Mouse (Mus musculus) limb, embryonic 12.5 days (tissue): ENCODE measurements around the gene Zbtb7b. TPM values are rescaled to one million over a fixed set of nuclear protein-coding genes. Genes with fewer than 3 reads are reported as not detected.

Experiments used
- ATAC-seq: fragments of 200-750 bp; cut with Nextera tagmentation; 2 replicates; pipeline ENCODE4 v1.8.0; 2017; ENCODE audit warnings: low read depth, moderate TSS enrichment; ENCODE audit not compliant: insufficient number of reproducible peaks, insufficient read depth, low FRiP score, low TSS enrichment
- H3K27ac ChIP-seq: fragments of 300-500 bp; sonication (generic); 2 replicates; pipeline ENCODE4 v1.5.1; 2016; ENCODE audit warnings: mild to moderate bottlenecking, moderate library complexity
- H3K27me3 ChIP-seq: fragments of 300-500 bp; sonication (generic); 2 replicates; pipeline ENCODE4 v1.6.1; 2016; ENCODE audit warnings: mild to moderate bottlenecking, moderate library complexity
- H3K36me3 ChIP-seq: fragments of 300-500 bp; sonication (generic); 2 replicates; pipeline ENCODE4 v1.6.1; 2016; ENCODE audit warnings: mild to moderate bottlenecking, moderate library complexity
- H3K4me1 ChIP-seq: fragments of 300-500 bp; sonication (generic); replicated peaks from 2 replicates; pipeline ENCODE4 v1.6.1; 2016
- H3K4me2 ChIP-seq: fragments of 300-500 bp; sonication (generic); 2 replicates; pipeline ENCODE4 v1.6.1; 2016; ENCODE audit warnings: mild to moderate bottlenecking, moderate library complexity
- H3K4me3 ChIP-seq: fragments of 300-500 bp; sonication (generic); replicated peaks from 2 replicates; pipeline ENCODE4 v1.5.1; 2016; ENCODE audit warnings: mild to moderate bottlenecking
- H3K9ac ChIP-seq: fragments of 300-500 bp; sonication (generic); replicated peaks from 2 replicates; pipeline ENCODE4 v1.6.1; 2016; ENCODE audit warnings: mild to moderate bottlenecking, moderate library complexity
- H3K9me3 ChIP-seq: fragments of 300-500 bp; sonication (generic); 2 replicates; pipeline ENCODE4 v1.6.1; 2016; ENCODE audit warnings: mild to moderate bottlenecking, moderate library complexity
- WGBS: fragments of 180-500 bp; shearing (Covaris S2); methylation state at CpG from one replicate; pipeline ENCODE4 v1.1.7; 2016; 5-methylcytosine and 5-hydroxymethylcytosine counted together
- polyA plus RNA-seq: library from polyadenylated mRNA; unstranded; fragments of >200 nt; fragmentation: Nextera tagmentation; extraction: Ambion mirVana; gene quantifications from 2 replicates; pipeline ENCODE4 v1.2.1, GENCODE M21; 2016

Zbtb7b gene
- polyA plus RNA-seq, 1 experiment from 2014 or later = 1.2 TPM

DNA sequence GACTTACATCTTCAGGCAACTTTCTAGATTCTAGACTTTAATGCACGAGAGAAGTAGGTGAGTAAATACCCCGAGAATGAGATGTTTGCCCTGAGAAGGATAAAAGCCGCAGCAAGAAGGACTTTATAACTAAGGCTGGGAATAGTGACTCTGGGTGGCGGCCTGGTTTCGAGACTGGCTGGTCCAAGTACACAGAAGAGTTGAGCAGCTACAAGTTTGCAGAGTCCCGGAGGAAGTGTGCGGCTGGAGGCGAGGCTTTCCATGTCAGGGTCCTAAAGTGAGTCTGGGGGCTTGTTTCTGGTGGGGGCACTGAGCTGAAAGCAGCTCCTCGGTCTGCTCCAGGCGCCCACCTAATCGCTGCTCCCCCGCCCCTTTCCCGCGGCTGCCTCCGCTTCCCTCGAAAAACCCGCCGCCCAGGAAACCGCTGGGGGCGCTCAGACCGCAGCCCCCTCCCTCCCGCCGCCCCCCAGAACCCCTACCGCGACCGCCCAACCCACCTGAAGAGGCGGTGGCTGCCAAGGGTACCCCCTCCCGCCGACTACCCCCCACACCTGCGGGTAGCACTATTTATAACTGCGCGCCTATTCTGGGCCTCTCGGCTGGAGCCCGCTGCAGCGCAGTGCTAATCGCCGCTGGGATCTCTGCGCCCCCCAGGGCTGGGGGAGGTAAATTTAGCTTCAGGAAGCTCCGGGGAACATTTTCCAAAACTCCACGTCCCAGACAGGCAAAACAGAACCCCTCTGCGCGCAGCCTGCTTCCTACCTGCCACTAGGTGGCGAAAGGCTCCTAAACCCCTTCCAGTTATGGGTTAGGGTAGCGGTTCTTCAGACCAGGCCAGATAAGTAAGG lies 1.5 kb upstream of the Zbtb7b start:
- Histone ChIP-seq H3K9me3 (no peaks in the 10 kb centered on the region), H3K4me3 (peak overlapping the region; percentile 53), H3K27me3 (peaks cover 21% of the 10 kb centered on the region), H3K27ac (peak overlapping the region; percentile 79), H3K36me3 (no peaks in the 10 kb centered on the region), H3K4me2 (peak overlapping the region; percentile 100), H3K9ac (peak overlapping the region; percentile 58), H3K4me1 (peaks cover 53% of the 10 kb centered on the region)
- 1% methylated on average over 43 of the region's 44 CpGs for WGBS
- ATAC-seq = no peak

DNA sequence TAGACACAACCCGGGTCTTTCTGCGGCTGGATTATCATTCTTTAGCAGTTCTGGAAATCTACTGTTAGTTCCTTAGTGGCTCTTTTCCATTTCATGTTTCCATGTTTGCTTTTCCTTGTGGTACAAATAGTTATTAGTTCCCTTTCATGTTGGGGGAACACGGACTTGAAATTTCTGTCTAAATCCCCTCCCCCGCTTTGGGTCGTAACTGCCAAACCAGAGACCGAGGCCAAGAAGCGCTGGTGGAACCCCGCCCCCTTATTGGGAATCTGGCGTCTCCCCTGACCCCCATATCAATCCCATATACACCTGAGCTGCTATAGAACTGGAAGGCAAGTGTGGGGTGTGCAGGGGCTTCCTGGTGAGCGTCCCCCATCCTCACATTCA lies 836 bp upstream of the Zbtb7b start:
- ATAC-seq = no peak
- Histone ChIP-seq H3K9ac (peak overlapping the region; percentile 55; the same call in 1 of the 2 replicates), H3K36me3 (no peaks in the 10 kb centered on the region), H3K27ac (peak overlapping the region; percentile 84), H3K27me3 (peaks cover 26% of the 10 kb centered on the region), H3K4me1 (peaks cover 59% of the 10 kb centered on the region), H3K4me2 (peak overlapping the region; percentile 100), H3K4me3 (peak overlapping the region; percentile 53), H3K9me3 (no peaks in the 10 kb centered on the region)
- WGBS = 2% methylated on average over 10 of the region's 10 CpGs

DNA sequence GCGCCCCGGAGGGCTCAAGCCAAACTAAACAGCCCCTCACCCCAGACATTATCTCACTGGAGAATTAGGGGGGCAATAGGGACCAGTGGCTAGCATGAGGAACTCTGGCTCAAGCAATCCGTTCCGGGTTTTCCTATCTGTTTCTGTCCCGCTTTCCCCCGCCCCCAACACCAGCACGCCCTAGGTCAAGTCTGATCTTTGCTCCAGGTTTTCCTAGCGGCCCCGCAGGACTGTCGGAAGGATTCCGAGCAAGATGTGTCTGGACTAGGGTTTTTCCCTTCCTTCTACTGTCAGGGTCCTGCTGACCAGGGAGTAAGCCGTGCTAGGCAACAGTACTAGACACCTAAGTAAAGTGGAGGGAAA lies 299 bp upstream of the Zbtb7b start:
- WGBS = under 1% methylated on average over 10 of the region's 12 CpGs
- peak overlapping the region; percentile 53 for H3K4me3 ChIP-seq
- peaks cover 26% of the 10 kb centered on the region for H3K27me3 ChIP-seq
- H3K9me3 ChIP-seq = no peaks in the 10 kb centered on the region
- peak overlapping the region; percentile 55; the same call in 1 of the 2 replicates for H3K9ac ChIP-seq
- no peaks in the 10 kb centered on the region for H3K36me3 ChIP-seq
- H3K4me2 ChIP-seq = peak overlapping the region; percentile 100
- peak overlapping the region; percentile 84 for H3K27ac ChIP-seq
- ATAC-seq = peak; percentile 16; the same call in 1 of the 2 replicates
- peaks cover 62% of the 10 kb centered on the region for H3K4me1 ChIP-seq

DNA sequence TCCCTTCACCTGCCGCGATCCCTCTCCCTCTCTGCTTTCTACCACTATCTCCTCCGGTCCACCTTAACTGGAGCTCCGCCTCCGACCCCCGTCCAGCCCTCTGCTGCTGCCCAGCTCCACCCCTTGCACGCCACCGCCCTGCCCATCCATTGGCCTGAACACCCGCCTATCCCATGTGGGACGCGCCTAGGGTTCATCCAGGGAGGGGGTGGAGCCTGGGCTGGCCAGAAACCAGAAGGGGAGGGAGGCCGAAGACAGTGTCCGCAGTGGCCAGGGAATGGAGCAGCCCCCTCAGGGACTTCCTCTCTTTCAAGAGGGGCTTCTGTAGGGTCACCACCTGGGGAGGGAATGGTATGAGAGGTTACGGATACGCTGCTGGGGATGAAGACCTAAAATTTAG lies 971 bp downstream of the Zbtb7b start:
- Histone ChIP-seq H3K27ac (peak overlapping the region; percentile 84), H3K4me2 (peak overlapping the region; percentile 100), H3K9me3 (no peaks in the 10 kb centered on the region), H3K27me3 (peaks cover 26% of the 10 kb centered on the region), H3K4me1 (peaks cover 62% of the 10 kb centered on the region), H3K9ac (peak overlapping the region; percentile 55), H3K4me3 (peak overlapping the region; percentile 53), H3K36me3 (no peaks in the 10 kb centered on the region)
- 1% methylated on average over 15 of the region's 15 CpGs for WGBS
- ATAC-seq = peak; percentile 93

DNA sequence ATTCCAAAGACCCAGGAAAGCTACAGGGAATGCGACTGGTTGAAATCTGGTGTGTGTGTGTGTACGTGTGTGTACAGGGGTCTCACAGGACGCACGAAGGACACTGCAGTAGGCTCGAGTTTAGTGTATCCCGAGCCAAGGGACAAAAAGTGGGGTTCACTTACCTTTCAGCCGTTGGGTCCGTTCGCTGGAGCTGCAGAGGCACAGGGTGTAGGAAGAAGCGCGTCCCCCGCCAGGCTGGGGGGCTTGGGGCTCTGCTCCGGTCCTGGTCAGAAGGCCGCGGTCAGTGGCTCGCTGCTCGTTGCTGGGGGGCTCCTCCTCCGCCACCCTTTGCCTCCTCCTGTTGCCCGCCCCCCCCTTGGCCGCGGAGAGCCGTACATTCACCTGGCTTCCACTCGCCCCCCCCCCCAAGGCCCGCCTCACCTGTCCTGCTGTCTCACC lies 1.7 kb downstream of the Zbtb7b start:
- peaks cover 62% of the 10 kb centered on the region for H3K4me1 ChIP-seq
- H3K9me3 ChIP-seq = no peaks in the 10 kb centered on the region
- no peak for ATAC-seq
- peak overlapping the region; percentile 50 for H3K9ac ChIP-seq
- H3K27ac ChIP-seq = no peak overlapping the region
- H3K36me3 ChIP-seq = no peaks in the 10 kb centered on the region
- H3K27me3 ChIP-seq = peaks cover 26% of the 10 kb centered on the region
- WGBS = 2% methylated on average over 21 of the region's 24 CpGs
- peak overlapping the region; percentile 53 for H3K4me3 ChIP-seq
- peak overlapping the region; percentile 100 for H3K4me2 ChIP-seq

DNA sequence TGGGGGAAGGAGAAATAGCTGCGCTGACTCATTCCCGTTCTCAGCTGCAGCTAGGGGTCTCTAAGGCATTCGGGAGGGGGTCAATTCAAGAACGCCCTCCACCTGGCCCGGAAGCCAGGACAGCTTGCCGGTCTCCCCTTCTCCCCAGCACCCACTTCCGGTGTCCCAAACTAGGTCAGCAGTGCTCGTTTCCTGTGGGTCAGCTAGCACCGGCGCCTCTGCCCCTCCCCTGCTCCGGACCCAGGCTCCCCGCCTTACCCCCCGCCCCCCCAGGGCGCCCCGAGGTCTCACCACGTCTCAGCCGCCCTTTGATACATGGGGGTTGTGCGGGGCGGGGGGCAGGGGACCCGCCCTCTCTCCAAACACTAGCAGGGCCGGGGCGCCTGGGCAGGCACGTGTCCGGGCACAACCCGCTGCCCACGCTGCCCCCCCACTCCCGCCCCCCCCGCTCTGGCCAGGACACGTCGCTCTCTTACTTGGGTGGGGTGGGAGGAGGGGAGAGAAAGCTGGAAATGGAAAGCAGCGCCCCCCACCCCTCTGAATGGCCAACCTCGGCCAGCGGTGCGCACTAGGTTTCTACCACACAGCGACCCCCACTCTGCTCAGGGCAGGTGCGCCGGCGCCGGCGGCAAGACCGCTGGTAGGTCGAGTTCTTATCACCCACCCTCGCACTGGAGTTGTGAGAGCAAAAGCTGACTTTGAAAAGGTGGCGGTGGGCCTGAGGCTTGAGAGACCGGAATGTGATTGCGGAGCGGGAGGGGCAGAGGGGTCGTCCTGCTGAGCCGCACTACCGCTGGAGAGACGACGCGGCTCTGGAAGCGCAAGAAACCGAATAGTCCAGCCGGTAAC lies 2.7 kb downstream of the Zbtb7b start:
- peak overlapping the region; percentile 53 for H3K4me3 ChIP-seq
- under 1% methylated on average over 53 of the region's 56 CpGs for WGBS
- H3K9me3 ChIP-seq = no peaks in the 10 kb centered on the region
- peaks cover 64% of the 10 kb centered on the region for H3K4me1 ChIP-seq
- no peak for ATAC-seq
- H3K36me3 ChIP-seq = no peaks in the 10 kb centered on the region
- H3K27me3 ChIP-seq = peaks cover 26% of the 10 kb centered on the region
- H3K27ac ChIP-seq = no peak overlapping the region
- H3K4me2 ChIP-seq = peak overlapping the region; percentile 100
- peak overlapping the region; percentile 54; the same call in 1 of the 2 replicates for H3K9ac ChIP-seq

- Histone ChIP-seq H3K4me3 (peak overlapping the region; percentile 53), H3K36me3 (no peaks in the 10 kb centered on the region), H3K4me2 (peak overlapping the region; percentile 100), H3K4me1 (peaks cover 64% of the 10 kb centered on the region), H3K27ac (no peak overlapping the region), H3K9me3 (no peaks in the 10 kb centered on the region), H3K9ac (peak overlapping the region; percentile 54; the same call in 1 of the 2 replicates), H3K27me3 (peaks cover 26% of the 10 kb centered on the region)
- 13% methylated on average over 19 of the region's 19 CpGs for WGBS
- no peak for ATAC-seq
Measured at GRCm38 (mm10) chr3:89390699-89391662, 3.6 kb downstream of the Zbtb7b start.

DNA sequence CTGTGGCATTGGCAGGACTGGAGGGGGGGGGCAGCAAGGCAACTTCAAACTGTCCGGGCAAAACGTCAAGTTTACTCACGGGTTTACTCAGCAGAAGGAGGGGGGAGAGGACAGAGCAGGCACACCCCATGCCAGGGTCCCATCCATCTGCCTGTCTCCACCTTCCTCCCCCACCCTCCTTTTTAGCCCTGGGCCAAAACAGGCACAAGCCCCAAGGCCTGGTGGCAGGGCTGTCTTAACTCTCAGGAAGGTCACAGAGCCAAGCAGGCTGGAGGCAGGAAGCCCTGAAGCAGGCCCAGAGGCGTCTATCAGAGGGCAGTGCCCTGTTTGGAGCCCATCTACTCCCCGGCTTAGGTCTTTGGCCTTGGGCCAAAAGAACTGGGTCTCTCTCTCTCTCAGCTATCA lies 4.5 kb downstream of the Zbtb7b start:
- no peak overlapping the region for H3K4me2 ChIP-seq

GRCm38 (mm10) chr3:89388901-89389740 lies 5.5 kb downstream of the Zbtb7b start:
- Histone ChIP-seq H3K27me3 (peaks cover 26% of the 10 kb centered on the region), H3K9ac (no peak overlapping the region), H3K36me3 (no peaks in the 10 kb centered on the region), H3K9me3 (no peaks in the 10 kb centered on the region), H3K27ac (no peak overlapping the region), H3K4me3 (no peak overlapping the region), H3K4me1 (peaks cover 58% of the 10 kb centered on the region), H3K4me2 (no peak overlapping the region)
- ATAC-seq = no peak
- WGBS = 60% methylated on average over 6 of the region's 6 CpGs

More for the DNA sequence above, 4.5 kb downstream of the Zbtb7b start:
- no peak overlapping the region for H3K9ac ChIP-seq
- peaks cover 61% of the 10 kb centered on the region for H3K4me1 ChIP-seq
- no peak for ATAC-seq
- H3K27me3 ChIP-seq = peaks cover 26% of the 10 kb centered on the region
- 52% methylated on average over 5 of the region's 5 CpGs for WGBS
- no peaks in the 10 kb centered on the region for H3K36me3 ChIP-seq
- H3K9me3 ChIP-seq = no peaks in the 10 kb centered on the region
- no peak overlapping the region for H3K4me3 ChIP-seq
- H3K27ac ChIP-seq = no peak overlapping the region
